Mouse (Mus musculus): ENCODE measurements around the gene C87436. TPM values are rescaled to one million over a fixed set of nuclear protein-coding genes. Genes with fewer than 3 reads are reported as not detected.

Gene C87436
- polyA plus RNA-seq (2014; fragmentation: Nextera tagmentation; extraction: Ambion mirVana), result 22.7 and 23.9 TPM in 2 replicates

- ATAC-seq (ENCODE audit: low read depth), result peak; percentile 95
- Histone ChIP-seq H3K27me3 (replicated peaks; ENCODE audit: control insufficient read depth, insufficient read depth, low read length) (no peaks in the 10 kb centered on the region), H3K27ac (replicated peaks; ENCODE audit: low read depth, low read length) (peak within 1 kb of the TSS; percentile 97), H3K9ac (ENCODE audit: low read depth, low read length) (peak within 1 kb of the TSS; percentile 91), H3K4me2 (ENCODE audit: low read depth, low read length) (peak within 1 kb of the TSS; percentile 81), H3K4me3 (ENCODE audit: low read depth, low read length) (peak within 1 kb of the TSS; percentile 87), H3K4me1 (ENCODE audit: control insufficient read depth, insufficient read depth, low read length) (peaks cover 4% of the 10 kb centered on the region; the same call in 1 of the 2 replicates), H3K9me3 (ENCODE audit: control insufficient read depth, low read length) (no peaks in the 10 kb centered on the region), H3K36me3 (ENCODE audit: control insufficient read depth, insufficient read depth, low read length) (peaks cover 31% of the 10 kb centered on the region)
- DNase-seq (ENCODE audit: low spot score), result peak; percentile 98
- under 1% methylated on average over 59 of the region's 59 CpGs for WGBS
Observed at GRCm38 (mm10) chr6:86438272-86439118, at the start of gene C87436. Gene C87436 (plus strand): TSS chr6:86438374.

- no peaks in the 10 kb centered on the region for H3K27me3 ChIP-seq (replicated peaks; ENCODE audit: control insufficient read depth, insufficient read depth, low read length)
- no peak for ATAC-seq (ENCODE audit: low read depth)
- H3K4me2 ChIP-seq (ENCODE audit: low read depth, low read length), result no peak overlapping the region
- H3K4me1 ChIP-seq (ENCODE audit: control insufficient read depth, insufficient read depth, low read length), result no peaks in the 10 kb centered on the region
- H3K9me3 ChIP-seq (ENCODE audit: control insufficient read depth, low read length), result no peaks in the 10 kb centered on the region
- H3K9ac ChIP-seq (ENCODE audit: low read depth, low read length), result no peak overlapping the region
- H3K4me3 ChIP-seq (ENCODE audit: low read depth, low read length), result no peak overlapping the region
- no peak overlapping the region for H3K27ac ChIP-seq (replicated peaks; ENCODE audit: low read depth, low read length)
- peaks cover 74% of the 10 kb centered on the region for H3K36me3 ChIP-seq (ENCODE audit: control insufficient read depth, insufficient read depth, low read length)
- 79% methylated on average over 18 of the region's 18 CpGs for WGBS
- no peak for DNase-seq (ENCODE audit: low spot score)
Observed at GRCm38 (mm10) chr6:86388461-86388860, 49.7 kb upstream of the C87436 start.

GRCm38 (mm10) chr6:86391326-86391725, 46.8 kb upstream of the C87436 start:
- no peaks in the 10 kb centered on the region for H3K9me3 ChIP-seq (ENCODE audit: control insufficient read depth, low read length)
- 98% methylated on average over 5 of the region's 5 CpGs for WGBS
- DNase-seq (ENCODE audit: low spot score) (no peak), ATAC-seq (ENCODE audit: low read depth) (no peak)
- no peak overlapping the region for H3K4me2 ChIP-seq (ENCODE audit: low read depth, low read length)
- no peak overlapping the region for H3K9ac ChIP-seq (ENCODE audit: low read depth, low read length)
- H3K27ac ChIP-seq (replicated peaks; ENCODE audit: low read depth, low read length), result no peak overlapping the region
- no peaks in the 10 kb centered on the region for H3K27me3 ChIP-seq (replicated peaks; ENCODE audit: control insufficient read depth, insufficient read depth, low read length)
- no peak overlapping the region for H3K4me3 ChIP-seq (ENCODE audit: low read depth, low read length)
- peaks cover 13% of the 10 kb centered on the region; the same call in 1 of the 2 replicates for H3K4me1 ChIP-seq (ENCODE audit: control insufficient read depth, insufficient read depth, low read length)
- peaks cover 71% of the 10 kb centered on the region for H3K36me3 ChIP-seq (ENCODE audit: control insufficient read depth, insufficient read depth, low read length)

- Histone ChIP-seq H3K4me1 (ENCODE audit: control insufficient read depth, insufficient read depth, low read length) (peaks cover 13% of the 10 kb centered on the region; the same call in 1 of the 2 replicates), H3K4me3 (ENCODE audit: low read depth, low read length) (no peak overlapping the region), H3K36me3 (ENCODE audit: control insufficient read depth, insufficient read depth, low read length) (peaks cover 53% of the 10 kb centered on the region), H3K9ac (ENCODE audit: low read depth, low read length) (no peak overlapping the region), H3K27ac (replicated peaks; ENCODE audit: low read depth, low read length) (no peak overlapping the region), H3K9me3 (ENCODE audit: control insufficient read depth, low read length) (no peaks in the 10 kb centered on the region), H3K27me3 (replicated peaks; ENCODE audit: control insufficient read depth, insufficient read depth, low read length) (no peaks in the 10 kb centered on the region), H3K4me2 (ENCODE audit: low read depth, low read length) (no peak overlapping the region)
- ATAC-seq (ENCODE audit: low read depth) (no peak), DNase-seq (ENCODE audit: low spot score) (no peak)
- WGBS, result 92% methylated on average over 1 of the region's 1 CpGs
Observed at GRCm38 (mm10) chr6:86393187-86393586, 45.0 kb upstream of the C87436 start.

- Histone ChIP-seq H3K36me3 (ENCODE audit: control insufficient read depth, insufficient read depth, low read length) (peaks cover 43% of the 10 kb centered on the region), H3K9me3 (ENCODE audit: control insufficient read depth, low read length) (no peaks in the 10 kb centered on the region), H3K4me3 (ENCODE audit: low read depth, low read length) (no peak overlapping the region), H3K27ac (replicated peaks; ENCODE audit: low read depth, low read length) (no peak overlapping the region), H3K27me3 (replicated peaks; ENCODE audit: control insufficient read depth, insufficient read depth, low read length) (no peaks in the 10 kb centered on the region), H3K4me1 (ENCODE audit: control insufficient read depth, insufficient read depth, low read length) (peaks cover 13% of the 10 kb centered on the region; the same call in 1 of the 2 replicates), H3K4me2 (ENCODE audit: low read depth, low read length) (no peak overlapping the region; the same call in 1 of the 2 replicates), H3K9ac (ENCODE audit: low read depth, low read length) (no peak overlapping the region)
- 83% methylated on average over 17 of the region's 17 CpGs for WGBS
- DNase-seq (ENCODE audit: low spot score) (peak; percentile 44), ATAC-seq (ENCODE audit: low read depth) (no peak)
Observed at GRCm38 (mm10) chr6:86394078-86394720, 44.0 kb upstream of the C87436 start.

GRCm38 (mm10) chr6:86395021-86395420, 43.2 kb upstream of the C87436 start:
- H3K27ac ChIP-seq (replicated peaks; ENCODE audit: low read depth, low read length), result no peak overlapping the region
- peak overlapping the region; percentile 80; the same call in 1 of the 2 replicates for H3K9ac ChIP-seq (ENCODE audit: low read depth, low read length)
- H3K4me3 ChIP-seq (ENCODE audit: low read depth, low read length), result 0 out of 2 replicates have a peak overlapping the region, but pooled peaks have one; percentile 1
- DNase-seq (ENCODE audit: low spot score), result peak; percentile 46
- H3K4me1 ChIP-seq (ENCODE audit: control insufficient read depth, insufficient read depth, low read length), result peaks cover 13% of the 10 kb centered on the region; the same call in 1 of the 2 replicates
- no peak for ATAC-seq (ENCODE audit: low read depth)
- WGBS, result 66% methylated on average over 9 of the region's 9 CpGs
- peaks cover 35% of the 10 kb centered on the region for H3K36me3 ChIP-seq (ENCODE audit: control insufficient read depth, insufficient read depth, low read length)
- peak overlapping the region; percentile 77 for H3K4me2 ChIP-seq (ENCODE audit: low read depth, low read length)
- no peaks in the 10 kb centered on the region for H3K9me3 ChIP-seq (ENCODE audit: control insufficient read depth, low read length)
- no peaks in the 10 kb centered on the region for H3K27me3 ChIP-seq (replicated peaks; ENCODE audit: control insufficient read depth, insufficient read depth, low read length)

GRCm38 (mm10) chr6:86395969-86396368, 42.2 kb upstream of the C87436 start:
- Histone ChIP-seq H3K27ac (replicated peaks; ENCODE audit: low read depth, low read length) (no peak overlapping the region), H3K27me3 (replicated peaks; ENCODE audit: control insufficient read depth, insufficient read depth, low read length) (no peaks in the 10 kb centered on the region), H3K4me2 (ENCODE audit: low read depth, low read length) (peak overlapping the region; percentile 77), H3K9ac (ENCODE audit: low read depth, low read length) (peak overlapping the region; percentile 80), H3K4me1 (ENCODE audit: control insufficient read depth, insufficient read depth, low read length) (peaks cover 13% of the 10 kb centered on the region; the same call in 1 of the 2 replicates), H3K9me3 (ENCODE audit: control insufficient read depth, low read length) (no peaks in the 10 kb centered on the region), H3K36me3 (ENCODE audit: control insufficient read depth, insufficient read depth, low read length) (peaks cover 26% of the 10 kb centered on the region), H3K4me3 (ENCODE audit: low read depth, low read length) (peak overlapping the region; percentile 87)
- DNase-seq (ENCODE audit: low spot score) (no peak), ATAC-seq (ENCODE audit: low read depth) (no peak)
- WGBS, result 32% methylated on average over 10 of the region's 10 CpGs

- H3K4me3 ChIP-seq (ENCODE audit: low read depth, low read length), result peak within 1 kb of the TSS; percentile 87
- ATAC-seq (ENCODE audit: low read depth), result peak; percentile 95
- H3K36me3 ChIP-seq (ENCODE audit: control insufficient read depth, insufficient read depth, low read length), result peaks cover 18% of the 10 kb centered on the region
- no peaks in the 10 kb centered on the region for H3K27me3 ChIP-seq (replicated peaks; ENCODE audit: control insufficient read depth, insufficient read depth, low read length)
- peaks cover 13% of the 10 kb centered on the region; the same call in 1 of the 2 replicates for H3K4me1 ChIP-seq (ENCODE audit: control insufficient read depth, insufficient read depth, low read length)
- peak within 1 kb of the TSS; percentile 80 for H3K9ac ChIP-seq (ENCODE audit: low read depth, low read length)
- H3K4me2 ChIP-seq (ENCODE audit: low read depth, low read length), result peak within 1 kb of the TSS; percentile 77
- 0% methylated on average over 32 of the region's 51 CpGs for WGBS
- no peaks in the 10 kb centered on the region for H3K9me3 ChIP-seq (ENCODE audit: control insufficient read depth, low read length)
- peak within 1 kb of the TSS; percentile 86 for H3K27ac ChIP-seq (replicated peaks; ENCODE audit: low read depth, low read length)
- peak; percentile 93 for DNase-seq (ENCODE audit: low spot score)
Observed at GRCm38 (mm10) chr6:86396581-86397256, 41.5 kb upstream of the C87436 start, which contains the start of gene Pcyox1. Gene Pcyox1 (minus strand): TSS chr6:86397154.
